Mouse (Mus musculus) intestine, embryonic 16.5 days (tissue): ENCODE data around the gene Rnf215. TPM values are rescaled to one million over a fixed set of nuclear protein-coding genes. Genes with fewer than 3 reads are reported as not detected.
"Not testable (repeated sequence)": the region's sequence is repeated elsewhere in the genome, so short reads cannot be mapped to it uniquely, and the experiment has no call there.

Source experiments
- ATAC-seq: fragments of 200-750 bp; cut with Nextera tagmentation; 2 replicates; pipeline ENCODE4 v1.8.0; 2017; ENCODE audit warnings: moderate TSS enrichment, moderate library complexity
- H3K27ac ChIP-seq: fragments of 300-500 bp; sonication (generic); 2 replicates; pipeline ENCODE4 v1.5.1; 2014; ENCODE audit warnings: mild to moderate bottlenecking, low read length
- H3K27me3 ChIP-seq: fragments of 300-500 bp; sonication (generic); replicated peaks from 2 replicates; pipeline ENCODE4 v1.6.1; 2014; ENCODE audit warnings: low read length, control low read depth, mixed read lengths; ENCODE audit not compliant: control insufficient read depth, insufficient read depth
- H3K36me3 ChIP-seq: fragments of 300-500 bp; sonication (generic); 2 replicates; pipeline ENCODE4 v1.6.1; 2014; ENCODE audit warnings: low read length, control low read depth; ENCODE audit not compliant: control insufficient read depth, insufficient read depth
- H3K4me1 ChIP-seq: fragments of 300-500 bp; sonication (generic); 2 replicates; pipeline ENCODE4 v1.6.1; 2014; ENCODE audit warnings: low read length, control low read depth, mixed read lengths; ENCODE audit not compliant: control insufficient read depth, insufficient read depth
- H3K4me2 ChIP-seq: fragments of 300-500 bp; sonication (generic); 2 replicates; pipeline ENCODE4 v1.6.1; 2014; ENCODE audit warnings: low read depth, low read length, control low read depth
- H3K4me3 ChIP-seq: fragments of 300-500 bp; sonication (generic); 2 replicates; pipeline ENCODE4 v1.5.1; 2014; ENCODE audit warnings: mild to moderate bottlenecking, low read length
- H3K9ac ChIP-seq: fragments of 300-500 bp; sonication (generic); 2 replicates; pipeline ENCODE4 v1.6.1; 2014; ENCODE audit warnings: low read depth, low read length
- H3K9me3 ChIP-seq: fragments of 300-500 bp; sonication (generic); 2 replicates; pipeline ENCODE4 v1.6.1; 2016; ENCODE audit warnings: low read length, control low read depth; ENCODE audit not compliant: control insufficient read depth
- WGBS: fragments of 180-500 bp; shearing (Covaris S2); extraction: QIAGEN DNeasy Blood & Tissue Kit; methylation state at CpG from one replicate; pipeline ENCODE4 v1.1.7; 2014; 5-methylcytosine and 5-hydroxymethylcytosine counted together
- polyA plus RNA-seq: library from polyadenylated mRNA; unstranded; fragments of >200 nt; fragmentation: Nextera tagmentation; extraction: Ambion mirVana; gene quantifications from 2 replicates; pipeline ENCODE4 v1.2.1, GENCODE M21; 2015

Rnf215 gene
- polyA plus RNA-seq, 1 experiment from 2014 or later = 19.2 TPM

- Histone ChIP-seq H3K27me3 (no peaks in the 10 kb centered on the region), H3K9me3 (no peaks in the 10 kb centered on the region), H3K27ac (peak overlapping the region; percentile 73), H3K4me3 (peak overlapping the region; percentile 52), H3K4me1 (peaks cover 16% of the 10 kb centered on the region), H3K36me3 (peaks cover 4% of the 10 kb centered on the region; the same call in 1 of the 2 replicates), H3K4me2 (peak overlapping the region; percentile 85), H3K9ac (peak overlapping the region; percentile 75)
- 28% methylated on average over 10 of the region's 10 CpGs for WGBS
- ATAC-seq = peak; percentile 24
Observed at GRCm38 (mm10) chr11:4097091-4097621, 37.8 kb upstream of the Rnf215 start.

GRCm38 (mm10) chr11:4098120-4098519, 36.9 kb upstream of the Rnf215 start:
- Histone ChIP-seq H3K36me3 (no peaks in the 10 kb centered on the region), H3K4me2 (no peak overlapping the region), H3K9ac (no peak overlapping the region), H3K27ac (no peak overlapping the region), H3K27me3 (no peaks in the 10 kb centered on the region), H3K4me1 (peaks cover 16% of the 10 kb centered on the region), H3K4me3 (no peak overlapping the region), H3K9me3 (no peaks in the 10 kb centered on the region)
- 69% methylated on average over 8 of the region's 8 CpGs for WGBS
- no peak for ATAC-seq

GRCm38 (mm10) chr11:4098816-4099215, 36.2 kb upstream of the Rnf215 start:
- H3K9ac ChIP-seq = no peak overlapping the region
- no peak overlapping the region for H3K27ac ChIP-seq
- H3K4me1 ChIP-seq = peaks cover 16% of the 10 kb centered on the region
- no peak for ATAC-seq
- H3K4me3 ChIP-seq = no peak overlapping the region
- WGBS = 70% methylated on average over 7 of the region's 7 CpGs
- no peaks in the 10 kb centered on the region for H3K36me3 ChIP-seq
- H3K27me3 ChIP-seq = no peaks in the 10 kb centered on the region
- H3K4me2 ChIP-seq = no peak overlapping the region
- H3K9me3 ChIP-seq = no peaks in the 10 kb centered on the region

GRCm38 (mm10) chr11:4099447-4099846, 35.6 kb upstream of the Rnf215 start:
- no peak for ATAC-seq

DNA sequence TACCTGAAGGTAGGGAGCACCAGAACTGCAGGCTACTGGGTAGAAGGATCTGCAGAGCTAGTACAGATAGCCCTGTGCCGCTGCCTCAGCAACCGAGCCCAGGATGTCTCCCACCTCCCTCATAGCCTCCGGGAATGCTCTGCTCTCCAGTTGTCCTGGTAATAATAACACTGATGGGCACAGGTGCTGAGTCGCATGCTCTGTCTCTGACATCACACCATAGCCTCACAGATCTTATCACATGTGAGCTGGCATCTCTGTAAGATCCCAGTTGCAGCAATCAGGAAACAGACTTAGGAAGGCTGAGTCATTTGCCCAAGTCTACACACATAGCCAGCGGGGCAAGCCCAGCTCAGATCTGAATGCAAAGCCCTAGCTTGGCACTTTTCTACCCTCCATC, 33.2 kb upstream of the Rnf215 start:
- Histone ChIP-seq H3K9me3 (no peaks in the 10 kb centered on the region), H3K27ac (no peak overlapping the region), H3K4me3 (no peak overlapping the region), H3K9ac (no peak overlapping the region), H3K4me2 (no peak overlapping the region), H3K27me3 (no peaks in the 10 kb centered on the region), H3K4me1 (peaks cover 5% of the 10 kb centered on the region; the same call in 1 of the 2 replicates), H3K36me3 (no peaks in the 10 kb centered on the region)
- ATAC-seq = no peak
- 81% methylated on average over 5 of the region's 5 CpGs for WGBS

More at GRCm38 (mm10) chr11:4099447-4099846, 35.6 kb upstream of the Rnf215 start:
- no peak overlapping the region for H3K4me2 ChIP-seq
- H3K9me3 ChIP-seq = no peaks in the 10 kb centered on the region
- no peak overlapping the region for H3K4me3 ChIP-seq
- WGBS = 72% methylated on average over 3 of the region's 3 CpGs
- peaks cover 16% of the 10 kb centered on the region for H3K4me1 ChIP-seq
- H3K36me3 ChIP-seq = no peaks in the 10 kb centered on the region
- H3K27ac ChIP-seq = no peak overlapping the region
- no peaks in the 10 kb centered on the region for H3K27me3 ChIP-seq
- H3K9ac ChIP-seq = no peak overlapping the region

GRCm38 (mm10) chr11:4103522-4103921, 31.5 kb upstream of the Rnf215 start:
- Histone ChIP-seq H3K9me3 (no peaks in the 10 kb centered on the region), H3K4me3 (no peak overlapping the region), H3K27ac (no peak overlapping the region), H3K36me3 (no peaks in the 10 kb centered on the region), H3K27me3 (no peaks in the 10 kb centered on the region), H3K4me1 (no peaks in the 10 kb centered on the region), H3K9ac (no peak overlapping the region), H3K4me2 (no peak overlapping the region)
- no peak for ATAC-seq
- 74% methylated on average over 14 of the region's 14 CpGs for WGBS

- WGBS = 91% methylated on average over 5 of the region's 5 CpGs
- no peak for ATAC-seq
- Histone ChIP-seq H3K4me2 (no peak overlapping the region), H3K9ac (no peak overlapping the region), H3K27ac (no peak overlapping the region), H3K4me1 (no peaks in the 10 kb centered on the region), H3K36me3 (no peaks in the 10 kb centered on the region), H3K4me3 (no peak overlapping the region), H3K27me3 (no peaks in the 10 kb centered on the region), H3K9me3 (no peaks in the 10 kb centered on the region)
Observed at GRCm38 (mm10) chr11:4104989-4105388, 30.0 kb upstream of the Rnf215 start.

DNA sequence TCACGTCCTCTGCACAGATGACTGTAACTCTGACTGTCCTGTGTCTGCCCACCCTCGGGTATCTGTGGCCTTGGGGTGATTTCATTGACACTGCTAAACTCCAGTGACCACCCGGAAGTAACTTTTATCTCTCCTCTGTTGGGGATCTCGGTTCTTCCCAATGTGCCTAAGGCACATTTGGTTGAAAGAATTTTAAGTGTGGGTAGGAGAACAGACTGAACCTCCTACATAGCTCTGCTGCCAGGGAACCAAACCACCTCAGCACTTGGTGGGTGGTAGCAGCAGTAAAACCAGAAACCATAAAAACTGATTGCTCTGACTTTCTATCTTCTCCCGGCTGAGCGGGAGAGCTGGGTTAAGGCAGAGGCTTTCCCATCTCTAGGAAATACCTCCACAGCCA, 29.6 kb upstream of the Rnf215 start:
- no peak overlapping the region for H3K4me3 ChIP-seq
- no peaks in the 10 kb centered on the region for H3K4me1 ChIP-seq
- H3K36me3 ChIP-seq = no peaks in the 10 kb centered on the region
- H3K9ac ChIP-seq = no peak overlapping the region
- WGBS = 40% methylated on average over 6 of the region's 6 CpGs
- no peak overlapping the region for H3K27ac ChIP-seq
- no peaks in the 10 kb centered on the region for H3K9me3 ChIP-seq
- no peak for ATAC-seq
- no peaks in the 10 kb centered on the region for H3K27me3 ChIP-seq
- H3K4me2 ChIP-seq = no peak overlapping the region

- H3K4me2 ChIP-seq, H3K27ac ChIP-seq, H3K27me3 ChIP-seq, H3K36me3 ChIP-seq, H3K4me3 ChIP-seq, H3K9ac ChIP-seq, H3K4me1 ChIP-seq, ATAC-seq, H3K9me3 ChIP-seq: not testable (repeated sequence)
- WGBS = 91% methylated on average over 6 of the region's 6 CpGs
Observed at GRCm38 (mm10) chr11:4107901-4108300, 27.1 kb upstream of the Rnf215 start.

DNA sequence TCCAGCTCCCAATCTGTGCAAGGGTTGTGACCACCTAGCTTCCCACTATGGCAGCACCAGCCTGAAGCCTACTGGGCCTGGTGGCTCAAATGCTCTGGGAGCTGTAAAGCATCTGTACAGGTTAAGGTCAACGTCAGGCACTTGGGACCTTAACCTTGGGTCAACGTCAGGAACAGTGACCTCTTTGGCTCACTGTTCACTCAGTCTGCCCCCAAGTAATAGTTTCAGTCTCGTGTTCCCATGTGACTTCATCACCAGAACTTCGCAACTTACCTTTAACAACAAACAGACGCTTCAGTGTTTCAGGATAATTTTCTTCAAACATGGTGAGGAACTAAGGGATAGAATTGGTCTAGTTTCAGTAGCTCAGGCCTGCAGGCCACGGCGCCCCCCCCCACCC, 26.3 kb upstream of the Rnf215 start:
- no peak overlapping the region for H3K27ac ChIP-seq
- no peak for ATAC-seq
- H3K9me3 ChIP-seq = no peaks in the 10 kb centered on the region
- no peak overlapping the region for H3K9ac ChIP-seq
- H3K4me3 ChIP-seq = no peak overlapping the region
- no peaks in the 10 kb centered on the region for H3K27me3 ChIP-seq
- no peaks in the 10 kb centered on the region for H3K4me1 ChIP-seq
- WGBS = 75% methylated on average over 7 of the region's 7 CpGs
- H3K36me3 ChIP-seq = no peaks in the 10 kb centered on the region
- no peak overlapping the region for H3K4me2 ChIP-seq
